Mouse (Mus musculus): Measurements from ENCODE around the gene Lrrc63. TPM values are rescaled to one million over a fixed set of nuclear protein-coding genes. Genes with fewer than 3 reads are reported as not detected.

Gene Lrrc63
- total RNA-seq, 4 experiments from 2014 or later: 0.22 TPM; not detected in 3

- no peak for DNase-seq
Observed at GRCm38 (mm10) chr14:75136119-75136966, 5.7 kb upstream of the Lrrc63 start.

GRCm38 (mm10) chr14:75131324-75131935 lies 749 bp upstream of the Lrrc63 start:
- DNase-seq: no peak

- no peak for DNase-seq
Observed at GRCm38 (mm10) chr14:75121658-75122057, 9.0 kb downstream of the Lrrc63 start.

- no peak for DNase-seq
Observed at GRCm38 (mm10) chr14:75102956-75103355, 27.7 kb downstream of the Lrrc63 start.

GRCm38 (mm10) chr14:75077946-75078345 lies 52.7 kb downstream of the Lrrc63 start:
- DNase-seq: peak; percentile 30

- no peak for DNase-seq
Observed at GRCm38 (mm10) chr14:75075299-75076180, 55.1 kb downstream of the Lrrc63 start.

GRCm38 (mm10) chr14:75071091-75071490 lies 59.6 kb downstream of the Lrrc63 start:
- no peak for DNase-seq

- DNase-seq: no peak
Observed at GRCm38 (mm10) chr14:75069356-75069979, 61.2 kb downstream of the Lrrc63 start.

GRCm38 (mm10) chr14:75068430-75069112 lies 62.1 kb downstream of the Lrrc63 start:
- DNase-seq: no peak

GRCm38 (mm10) chr14:75065211-75065610 lies 65.5 kb downstream of the Lrrc63 start:
- DNase-seq: no peak

GRCm38 (mm10) chr14:75064520-75064919 lies 66.2 kb downstream of the Lrrc63 start:
- no peak for DNase-seq

- no peak for DNase-seq
Observed at GRCm38 (mm10) chr14:75063936-75064335, 66.7 kb downstream of the Lrrc63 start.

- DNase-seq: no peak
Observed at GRCm38 (mm10) chr14:75060562-75060961, 70.1 kb downstream of the Lrrc63 start.

GRCm38 (mm10) chr14:75056861-75057431 lies 73.7 kb downstream of the Lrrc63 start:
- no peak for DNase-seq

- no peak for DNase-seq
Observed at GRCm38 (mm10) chr14:75054455-75055343, 76.0 kb downstream of the Lrrc63 start.

GRCm38 (mm10) chr14:75052451-75052850 lies 78.2 kb downstream of the Lrrc63 start:
- no peak for DNase-seq

GRCm38 (mm10) chr14:75045184-75045583 lies 85.5 kb downstream of the Lrrc63 start:
- DNase-seq: no peak

- no peak for DNase-seq
Observed at GRCm38 (mm10) chr14:75035431-75035830, 95.2 kb downstream of the Lrrc63 start.

All from adrenal gland, adult 8-10 months (tissue).